Mouse (Mus musculus): Measurements from ENCODE around the gene Mgp.
"Not testable (repeated sequence)": the region's sequence is repeated elsewhere in the genome, so short reads cannot be mapped to it uniquely, and the experiment has no call there.

The Mgp gene

DNA sequence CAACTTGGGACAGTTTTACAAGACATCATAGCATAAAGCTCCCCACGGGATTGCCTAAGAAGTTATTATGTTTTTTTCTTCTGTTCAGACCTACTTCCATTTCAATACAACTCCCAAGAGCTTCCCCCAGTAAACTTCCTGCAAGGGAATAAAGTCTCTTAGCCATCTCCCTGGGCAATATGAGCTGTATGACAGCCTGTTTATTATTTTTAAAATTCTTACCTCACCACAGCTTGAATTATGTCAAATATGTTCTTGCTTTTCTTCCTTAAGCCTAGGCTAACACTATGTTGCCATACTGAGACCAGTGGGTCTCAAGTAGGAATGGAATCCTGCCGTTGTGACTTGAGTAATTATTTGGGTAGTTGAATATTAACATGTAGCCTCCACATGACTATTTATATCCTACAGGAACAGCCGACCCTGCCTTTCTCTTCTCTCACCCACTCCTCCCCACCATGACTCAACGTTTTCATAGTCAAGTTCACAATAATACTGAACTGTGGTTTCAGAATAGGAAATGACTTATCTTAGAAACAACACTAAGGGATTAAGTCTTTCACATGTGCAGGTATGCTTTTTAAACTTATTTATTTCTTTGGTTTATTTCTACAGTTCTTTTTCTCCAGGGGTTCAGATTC, 24.9 kb upstream of the Mgp start:
- in situ Hi-C loops (cut with MboI; ENCODE audit: unreplicated experiment in 2 of 2): no loop called here

DNA sequence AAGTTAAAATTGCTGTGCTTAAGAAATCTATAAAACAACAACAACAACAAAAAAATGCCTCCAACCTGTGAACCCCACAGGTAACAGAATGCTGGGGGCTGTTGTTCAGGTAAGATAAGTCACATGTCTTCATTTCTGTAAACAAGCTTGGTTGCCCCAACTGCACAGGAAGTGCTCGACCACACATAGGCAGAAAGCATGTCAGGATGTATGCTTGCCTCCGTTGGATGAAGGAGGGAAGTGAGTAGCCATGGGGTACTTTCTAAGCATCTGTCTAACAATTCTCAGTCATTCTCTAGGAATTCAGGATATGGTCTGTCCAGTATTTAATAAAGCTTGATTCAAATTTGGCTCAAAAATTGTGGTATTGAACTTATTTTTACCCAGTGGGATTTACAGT, 23.3 kb upstream of the Mgp start:
- in situ Hi-C loops (cut with MboI; ENCODE audit: unreplicated experiment in 2 of 2): no loop called here

- in situ Hi-C loops (cut with MboI; ENCODE audit: unreplicated experiment in 2 of 2): no loop called here
Measured at GRCm38 (mm10) chr6:136898222-136898621, 22.6 kb upstream of the Mgp start.

GRCm38 (mm10) chr6:136897789-136898188, 22.2 kb upstream of the Mgp start:
- in situ Hi-C loops (cut with MboI; ENCODE audit: unreplicated experiment in 2 of 2): no loop called here

DNA sequence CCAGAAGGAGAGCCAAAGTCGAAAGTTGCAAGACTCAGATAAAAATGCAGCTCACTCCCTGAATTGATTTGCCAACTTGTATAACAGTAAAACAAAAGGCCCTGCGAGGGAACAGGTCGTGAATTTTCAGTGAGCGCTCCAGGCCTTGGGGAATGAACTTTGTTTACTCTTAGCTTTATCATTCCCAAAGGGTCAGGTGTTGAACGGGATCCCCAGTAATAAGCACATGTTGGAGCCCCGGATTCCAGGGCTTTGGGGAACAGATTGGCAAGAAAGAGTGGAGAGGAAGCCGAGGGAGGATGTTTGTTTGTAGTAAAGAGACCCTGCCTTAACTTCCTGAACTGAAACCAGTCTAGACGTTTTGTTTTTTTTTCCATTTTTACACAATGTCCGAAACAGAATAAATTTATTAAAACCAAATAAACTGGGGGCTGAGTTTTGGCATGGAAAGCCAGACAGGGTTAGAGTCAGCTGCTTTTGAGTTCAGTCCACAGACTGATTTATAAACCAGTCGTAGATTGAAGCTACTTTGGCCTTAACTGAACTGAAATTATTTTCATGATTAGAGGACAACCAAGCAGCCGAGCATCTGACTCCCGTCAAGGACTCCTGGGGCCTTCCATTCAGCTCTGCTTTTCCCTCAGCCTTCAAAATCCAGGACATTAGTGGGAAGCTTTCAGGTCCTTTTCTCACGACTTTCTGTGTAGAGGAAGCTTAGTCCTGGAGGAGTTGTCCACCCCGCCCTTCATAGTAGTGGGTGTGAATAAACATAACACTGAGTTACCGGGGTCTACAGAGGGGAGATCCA, 19.1 kb upstream of the Mgp start:
- in situ Hi-C loops (cut with MboI; ENCODE audit: unreplicated experiment in 2 of 2): no loop called here

GRCm38 (mm10) chr6:136892002-136892401, 16.4 kb upstream of the Mgp start:
- in situ Hi-C loops (cut with MboI; ENCODE audit: unreplicated experiment in 2 of 2): no loop called here

DNA sequence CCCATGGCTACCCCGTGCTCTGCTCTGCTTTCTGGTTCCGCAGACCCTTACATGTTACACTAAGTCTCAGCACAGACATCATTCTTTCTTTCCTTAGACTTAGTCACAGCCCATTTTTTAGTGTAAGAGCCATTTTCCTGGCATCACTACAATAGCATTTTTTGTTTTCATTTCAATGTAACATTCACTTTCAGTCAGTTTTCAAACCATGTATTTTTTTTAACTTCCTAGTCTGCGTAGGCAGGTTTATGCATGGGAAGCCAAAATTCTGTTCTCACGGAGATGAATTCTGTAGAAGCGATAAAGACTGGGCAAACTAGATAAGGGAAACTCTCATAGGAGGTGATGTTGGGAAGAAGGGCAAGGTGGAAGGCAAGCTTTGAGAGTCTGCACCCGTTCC, 13.9 kb upstream of the Mgp start:
- in situ Hi-C loops (cut with MboI; ENCODE audit: unreplicated experiment in 2 of 2): no loop called here

DNA sequence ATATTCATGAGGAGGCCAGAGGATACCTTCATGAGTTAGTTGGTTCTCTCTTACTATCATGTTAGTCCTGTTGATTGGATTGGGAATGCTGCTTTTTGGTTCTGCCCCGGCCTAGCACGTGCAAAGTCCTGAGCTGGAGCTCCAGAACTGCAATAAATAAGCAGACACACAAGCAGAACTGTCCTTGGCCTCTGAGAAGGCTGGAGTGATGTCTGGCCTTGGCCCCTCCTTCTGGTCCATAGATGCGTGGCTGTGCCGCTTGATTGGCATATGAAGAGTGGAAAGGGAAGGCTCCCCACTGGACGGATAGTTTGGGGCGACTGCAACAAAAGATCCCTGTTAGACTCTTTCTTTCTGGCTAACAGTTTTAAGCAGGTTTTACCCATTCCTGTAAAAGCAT, 13.4 kb upstream of the Mgp start:
- in situ Hi-C loops (cut with MboI; ENCODE audit: unreplicated experiment in 2 of 2): no loop called here

- in situ Hi-C loops (cut with MboI; ENCODE audit: unreplicated experiment in 2 of 2): no loop called here
Measured at GRCm38 (mm10) chr6:136887854-136888253, 12.2 kb upstream of the Mgp start.

DNA sequence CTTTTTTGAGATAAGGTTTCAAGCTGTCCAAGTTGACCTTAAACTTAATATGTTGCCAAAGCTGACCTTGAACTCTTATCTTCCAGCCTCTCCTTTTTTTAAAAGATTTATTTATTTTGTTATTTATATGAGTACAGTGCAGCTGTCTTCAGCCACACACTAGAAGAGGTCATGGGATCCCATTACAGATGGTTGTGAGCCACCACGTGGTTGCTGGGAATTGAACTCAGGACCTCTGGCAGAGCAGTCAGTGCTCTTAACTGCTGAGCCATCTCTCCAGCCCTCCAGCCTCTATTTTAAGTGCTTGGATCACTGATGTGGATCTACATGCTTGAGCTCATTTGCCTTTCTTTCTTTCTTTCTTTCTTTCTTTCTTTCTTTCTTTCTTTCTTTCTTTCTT, 9.1 kb upstream of the Mgp start:
- in situ Hi-C loops (cut with MboI; ENCODE audit: unreplicated experiment in 2 of 2): not testable (repeated sequence)

GRCm38 (mm10) chr6:136883961-136884360, 8.3 kb upstream of the Mgp start:
- in situ Hi-C loops (cut with MboI; ENCODE audit: unreplicated experiment in 2 of 2): no loop called here

GRCm38 (mm10) chr6:136883431-136883915, 7.8 kb upstream of the Mgp start:
- in situ Hi-C loops (cut with MboI; ENCODE audit: unreplicated experiment in 2 of 2): no loop called here

DNA sequence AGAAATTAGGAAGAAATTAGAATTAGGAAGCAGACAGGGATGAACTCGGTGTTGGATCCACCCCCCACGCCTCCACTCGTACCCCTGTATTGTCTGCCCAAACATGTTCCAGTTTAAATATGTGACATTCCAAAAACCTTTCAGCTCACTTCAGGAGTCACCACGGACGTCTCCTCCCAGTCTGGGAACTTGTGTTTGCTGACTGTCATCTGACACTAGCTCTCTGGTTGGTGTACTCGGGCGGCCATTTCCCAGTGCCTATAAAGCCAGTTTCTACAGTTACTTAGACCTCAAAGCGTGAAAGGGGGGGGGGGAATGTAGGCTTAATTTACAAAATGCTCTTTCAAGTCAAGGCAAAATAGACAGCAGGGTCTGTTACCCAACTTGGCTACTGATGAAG, 6.1 kb upstream of the Mgp start:
- in situ Hi-C loops (cut with MboI; ENCODE audit: unreplicated experiment in 2 of 2): no loop called here

GRCm38 (mm10) chr6:136874599-136874998, 1.0 kb downstream of the Mgp start:
- in situ Hi-C loops (cut with MboI; ENCODE audit: unreplicated experiment in 2 of 2): loop anchor here in 1 of 2 experiments (25.0 kb wide), 1 partner anchor 313 kb away; no protein-coding TSS in a partner anchor

- in situ Hi-C loops (cut with MboI; ENCODE audit: unreplicated experiment in 2 of 2): loop anchor here in 1 of 2 experiments (25.0 kb wide), 1 partner anchor 318 kb away; no protein-coding TSS in a partner anchor
Measured at GRCm38 (mm10) chr6:136868921-136869320, 6.7 kb downstream of the Mgp start.

DNA sequence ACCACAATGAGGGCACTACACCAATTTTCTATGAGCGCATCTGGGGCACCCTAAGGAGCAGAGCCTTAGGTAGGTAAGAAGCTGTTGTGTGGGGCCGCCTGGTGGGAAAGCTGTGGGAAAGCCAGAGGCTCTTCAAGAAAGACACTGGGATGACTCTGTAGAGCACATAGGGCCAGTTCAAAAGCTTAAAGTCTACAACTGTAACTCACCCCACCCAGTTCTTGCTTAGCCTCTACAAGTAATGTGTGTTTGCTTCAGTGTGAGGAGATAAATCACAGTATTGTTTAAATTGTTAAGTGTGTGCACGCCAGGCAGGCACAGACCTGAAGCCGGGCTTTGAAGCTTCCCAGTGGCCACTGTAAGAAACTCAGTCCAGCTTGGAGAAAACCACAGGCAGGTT, 9.5 kb downstream of the Mgp start:
- in situ Hi-C loops (cut with MboI; ENCODE audit: unreplicated experiment in 2 of 2): loop anchor here in 1 of 2 experiments (25.0 kb wide), 1 partner anchor 321 kb away; no protein-coding TSS in a partner anchor

- in situ Hi-C loops (cut with MboI; ENCODE audit: unreplicated experiment in 2 of 2): loop anchor here in 1 of 2 experiments (25.0 kb wide), 1 partner anchor 322 kb away; no protein-coding TSS in a partner anchor
Measured at GRCm38 (mm10) chr6:136865360-136865759, 10.3 kb downstream of the Mgp start.

DNA sequence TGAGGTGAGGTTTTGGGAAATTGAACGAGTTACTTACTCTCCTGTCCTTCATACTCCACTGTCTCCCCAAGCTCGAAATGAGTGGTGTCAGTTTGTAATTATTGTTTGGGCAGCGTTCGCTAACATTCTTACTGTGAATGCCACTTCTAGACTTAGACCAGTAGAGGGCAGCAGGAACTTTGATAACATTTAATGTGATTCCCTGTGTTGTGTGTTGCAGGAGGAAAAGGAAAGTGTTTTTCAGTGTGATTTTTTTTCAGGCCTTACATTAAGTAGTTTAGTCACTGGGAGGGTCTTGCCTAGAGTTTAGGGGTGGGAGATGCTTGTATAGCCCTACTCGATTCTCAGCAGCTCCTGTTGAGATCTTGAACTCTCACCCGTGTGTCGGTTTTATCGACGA, 14.6 kb downstream of the Mgp start:
- in situ Hi-C loops (cut with MboI; ENCODE audit: unreplicated experiment in 2 of 2): loop anchor here (5.0 to 25.0 kb wide), 4 partner anchors 51 to 326 kb away; no protein-coding TSS in a partner anchor

DNA sequence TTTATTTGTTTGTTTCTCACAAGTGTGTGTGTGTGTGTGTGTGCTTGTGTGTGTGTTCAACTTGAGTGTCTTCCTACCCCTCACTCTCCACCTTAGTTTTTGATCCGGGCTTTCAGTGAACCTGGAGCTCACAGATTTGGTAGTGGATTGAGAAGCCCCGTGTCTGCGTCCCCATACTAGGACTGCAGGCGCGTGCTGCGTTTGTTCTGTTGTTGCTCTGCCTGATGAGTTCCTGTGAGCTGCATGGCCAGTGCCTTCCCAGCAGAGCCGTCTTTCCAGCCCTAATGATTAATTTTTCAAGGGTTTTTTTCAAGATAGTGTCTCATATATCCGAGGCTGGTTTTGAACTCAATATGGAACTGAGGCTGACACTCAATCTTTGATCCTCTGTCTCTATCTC, 17.2 kb downstream of the Mgp start:
- in situ Hi-C loops (cut with MboI; ENCODE audit: unreplicated experiment in 2 of 2): loop anchor here in 1 of 2 experiments (5.0 to 25.0 kb wide), 2 partner anchors 74 to 329 kb away; no protein-coding TSS in a partner anchor

DNA sequence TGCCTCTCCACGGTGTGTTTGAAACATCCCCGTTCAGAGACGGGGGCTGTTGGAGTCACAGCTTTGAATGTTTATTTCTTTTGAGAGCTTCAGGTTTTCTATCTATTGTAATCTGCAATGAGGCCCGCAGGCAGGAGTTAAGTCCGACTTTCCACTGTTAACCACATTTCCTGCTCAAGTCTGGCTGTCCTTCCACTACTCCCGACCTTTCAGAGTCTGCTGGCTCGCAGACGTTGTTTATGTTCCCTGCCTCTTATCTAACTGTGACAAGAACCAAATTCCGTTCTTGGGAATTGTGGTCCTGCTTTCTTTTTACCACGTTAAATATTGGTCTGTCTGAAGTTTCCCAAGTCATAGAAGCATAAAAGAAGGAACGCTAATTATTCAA, 17.8 kb downstream of the Mgp start:
- in situ Hi-C loops (cut with MboI; ENCODE audit: unreplicated experiment in 2 of 2): loop anchor here in 1 of 2 experiments (5.0 to 25.0 kb wide), 2 partner anchors 74 to 329 kb away; no protein-coding TSS in a partner anchor

GRCm38 (mm10) chr6:136857186-136857872, 18.3 kb downstream of the Mgp start, which contains the start of gene Art4:
Gene Art4 (minus strand): TSS chr6:136857733.
- in situ Hi-C loops (cut with MboI; ENCODE audit: unreplicated experiment in 2 of 2): loop anchor here in 1 of 2 experiments (5.0 to 25.0 kb wide), 2 partner anchors 75 to 330 kb away; no protein-coding TSS in a partner anchor
